Mouse (Mus musculus): Measurements from ENCODE around the gene Carns1.

DNA sequence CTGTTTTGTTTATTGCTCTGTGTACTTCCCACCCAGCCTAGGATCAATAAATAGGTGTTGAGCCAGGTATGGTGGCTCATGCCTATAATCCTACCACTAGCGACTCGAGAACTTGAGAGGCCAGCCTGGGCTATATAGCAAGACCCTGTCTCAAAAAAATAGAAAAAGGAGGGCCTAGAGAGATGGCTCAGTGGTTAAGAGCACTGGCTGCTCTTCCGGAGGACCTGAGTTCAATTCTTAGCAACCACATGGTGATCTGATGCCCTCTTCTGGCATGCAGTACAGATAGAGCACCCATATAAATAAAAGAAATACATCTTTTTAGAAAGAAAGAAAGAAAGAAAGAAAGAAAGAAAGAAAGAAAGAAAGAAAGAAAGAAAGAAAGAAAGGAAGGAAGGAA lies 27.9 kb upstream of the Carns1 start:
- TF ChIP-seq POLR2A (IDR thresholded peaks at IDR 0.05; ENCODE audit: extremely low read depth, insufficient read depth, low read length): no peak
- TF ChIP-seq CTCF (IDR thresholded peaks at IDR 0.05; ENCODE audit: low read depth, low read length): no peak
